In genomic region chr2:31239203-31239696, GRCm38 (mm10) we compare ENCODE assay signal across 9 mouse cellular contexts. TPM values are rescaled to one million over a fixed set of nuclear protein-coding genes. Genes with fewer than 3 reads are reported as not detected.
DNase-seq lines count a peak whose midpoint lies in the region; ATAC-seq lines count a peak whose summit lies in the region.
"Had no signal": no experiment of that assay in that cellular context is flagged by ENCODE, and none has a peak within 500 bp of the region (broad histone marks: within the 10 kb centered on the region; RNA-seq: fewer than 3 reads in every experiment).

No protein-coding gene starts in this region.

- 0 out of 2 replicates have a peak overlapping the region, but pooled peaks have one; percentile 2 for H3K4me3 ChIP-seq in embryonic facial prominence, embryonic 14.5 days (ENCODE audit: low read depth, low read length)
- H3K4me3 ChIP-seq in midbrain, embryonic 14.5 days (replicated peaks; ENCODE audit: low read depth, low read length) = no peak overlapping the region
- H3K4me3 ChIP-seq: erythroblast, embryonic 14.5 days had no signal

- peak; percentile 50 for DNase-seq in kidney, adult 9 months
- no peak for DNase-seq in kidney, adult 11 months
- DNase-seq in WW6 (ENCODE audit: low read depth, low spot score) = peak; percentile 80
- no peak for DNase-seq in embryonic facial prominence, embryonic 14.5 days (ENCODE audit: low spot score)
- peak; percentile 20 to 51 for DNase-seq in kidney, postnatal 25 days
- peak; percentile 67 for DNase-seq in midbrain, embryonic 14.5 days
- DNase-seq in urinary bladder, adult 2 months (ENCODE audit: low spot score) = no peak
- DNase-seq in urinary bladder, postnatal 36 days (ENCODE audit: low spot score in 2 of 2) = no peak

- no peaks in the 10 kb centered on the region for H3K27me3 ChIP-seq in embryonic facial prominence, embryonic 14.5 days (replicated peaks; ENCODE audit: control insufficient read depth, insufficient read depth, low read length)
- H3K27me3 ChIP-seq in midbrain, embryonic 14.5 days (ENCODE audit: control insufficient read depth, insufficient read depth, low read length) = no peaks in the 10 kb centered on the region

- no peaks in the 10 kb centered on the region for H3K9me3 ChIP-seq in embryonic facial prominence, embryonic 14.5 days (ENCODE audit: control insufficient read depth, low read length)
- no peaks in the 10 kb centered on the region for H3K9me3 ChIP-seq in midbrain, embryonic 14.5 days (ENCODE audit: control insufficient read depth, low read length)

- no peaks in the 10 kb centered on the region for H3K4me1 ChIP-seq in embryonic facial prominence, embryonic 14.5 days (ENCODE audit: control insufficient read depth, insufficient read depth, low read length)
- H3K4me1 ChIP-seq in midbrain, embryonic 14.5 days (ENCODE audit: control insufficient read depth, insufficient read depth, low read length) = peaks cover 4% of the 10 kb centered on the region; the same call in 1 of the 2 replicates

- ATAC-seq in embryonic facial prominence, embryonic 14.5 days (ENCODE audit: low read depth) = no peak
- ATAC-seq in midbrain, embryonic 14.5 days (ENCODE audit: low FRiP score, low TSS enrichment) = no peak

- H3K36me3 ChIP-seq in embryonic facial prominence, embryonic 14.5 days (ENCODE audit: control insufficient read depth, insufficient read depth, low read length) = no peaks in the 10 kb centered on the region
- no peaks in the 10 kb centered on the region for H3K36me3 ChIP-seq in midbrain, embryonic 14.5 days (ENCODE audit: control insufficient read depth, insufficient read depth, low read length)

- H3K27ac ChIP-seq in embryonic facial prominence, embryonic 14.5 days (replicated peaks; ENCODE audit: low read depth, low read length) = no peak overlapping the region
- no peak overlapping the region for H3K27ac ChIP-seq in midbrain, embryonic 14.5 days (replicated peaks; ENCODE audit: low read depth, low read length)

- WGBS in embryonic facial prominence, embryonic 14.5 days = 36% methylated on average over 23 of the region's 23 CpGs
- WGBS in midbrain, embryonic 14.5 days = 36% methylated on average over 23 of the region's 23 CpGs

- peak overlapping the region; percentile 37 for H3K4me2 ChIP-seq in embryonic facial prominence, embryonic 14.5 days (ENCODE audit: low read depth, low read length)
- H3K4me2 ChIP-seq in midbrain, embryonic 14.5 days (ENCODE audit: low read length) = peak overlapping the region; percentile 30; the same call in 1 of the 2 replicates

- H3K9ac ChIP-seq in embryonic facial prominence, embryonic 14.5 days (ENCODE audit: low read depth, low read length) = no peak overlapping the region
- no peak overlapping the region for H3K9ac ChIP-seq in midbrain, embryonic 14.5 days (replicated peaks; ENCODE audit: low read length)

RNA-seq across cellular contexts. Expression of gene Ncs1, which starts 6.4 kb away (rescaled TPM):
- 45.6 and 49.2 TPM in 2 replicates for polyA plus RNA-seq in embryonic facial prominence, embryonic 14.5 days (2014; fragmentation: Nextera tagmentation; extraction: Ambion mirVana)
- polyA plus RNA-seq in midbrain, embryonic 14.5 days (2014; fragmentation: Nextera tagmentation; extraction: Ambion mirVana) = 167 and 185 TPM in 2 replicates
- polyA plus RNA-seq in urinary bladder, adult 2 months (2012; rRNA removed) = 6.4 and 8.7 TPM in 2 replicates
- polyA plus RNA-seq: erythroblast, embryonic 14.5 days had no signal

Comparison
In these comparisons a context has a peak if more than half of its experiments do, and no peak if none do; other contexts are left out.
1. DNase-seq: peak in kidney, adult 9 months (single experiment), WW6 (single experiment), kidney, postnatal 25 days (2 of 2) and midbrain, embryonic 14.5 days (single experiment); none in kidney, adult 11 months (single experiment), embryonic facial prominence, embryonic 14.5 days (single experiment), urinary bladder, adult 2 months (single experiment) and urinary bladder, postnatal 36 days (0 of 2).